Mouse (Mus musculus): ENCODE measurements around the gene Cipc.

Cipc gene

DNA sequence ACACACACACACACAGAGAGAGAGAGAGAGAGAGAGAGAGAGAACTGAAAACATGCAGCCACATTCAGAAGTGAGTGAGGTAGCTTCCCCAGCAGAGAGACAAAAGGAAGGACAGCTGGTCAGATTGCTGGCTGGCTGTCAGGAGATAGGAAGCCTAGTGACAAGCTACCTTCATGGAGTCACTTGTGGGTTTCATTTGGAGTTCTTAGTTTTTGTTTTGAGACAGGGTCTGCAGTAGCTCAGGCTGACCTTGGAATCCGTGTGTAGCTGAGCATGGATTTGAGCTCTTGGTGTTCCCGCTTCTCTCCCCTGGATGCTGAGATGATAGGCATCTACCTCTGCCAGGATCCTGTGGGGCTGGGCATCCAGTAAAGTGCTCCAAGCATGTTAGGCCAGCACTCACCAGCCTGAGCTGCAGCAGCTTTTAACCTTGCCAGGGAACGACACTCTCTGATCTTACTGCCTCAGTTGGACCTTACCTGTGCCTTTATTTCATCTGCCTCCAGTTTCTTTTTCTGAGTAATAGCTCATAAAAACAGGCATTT lies 14.0 kb downstream of the Cipc start:
- DNase-seq (ENCODE audit: low spot score) = no peak

DNA sequence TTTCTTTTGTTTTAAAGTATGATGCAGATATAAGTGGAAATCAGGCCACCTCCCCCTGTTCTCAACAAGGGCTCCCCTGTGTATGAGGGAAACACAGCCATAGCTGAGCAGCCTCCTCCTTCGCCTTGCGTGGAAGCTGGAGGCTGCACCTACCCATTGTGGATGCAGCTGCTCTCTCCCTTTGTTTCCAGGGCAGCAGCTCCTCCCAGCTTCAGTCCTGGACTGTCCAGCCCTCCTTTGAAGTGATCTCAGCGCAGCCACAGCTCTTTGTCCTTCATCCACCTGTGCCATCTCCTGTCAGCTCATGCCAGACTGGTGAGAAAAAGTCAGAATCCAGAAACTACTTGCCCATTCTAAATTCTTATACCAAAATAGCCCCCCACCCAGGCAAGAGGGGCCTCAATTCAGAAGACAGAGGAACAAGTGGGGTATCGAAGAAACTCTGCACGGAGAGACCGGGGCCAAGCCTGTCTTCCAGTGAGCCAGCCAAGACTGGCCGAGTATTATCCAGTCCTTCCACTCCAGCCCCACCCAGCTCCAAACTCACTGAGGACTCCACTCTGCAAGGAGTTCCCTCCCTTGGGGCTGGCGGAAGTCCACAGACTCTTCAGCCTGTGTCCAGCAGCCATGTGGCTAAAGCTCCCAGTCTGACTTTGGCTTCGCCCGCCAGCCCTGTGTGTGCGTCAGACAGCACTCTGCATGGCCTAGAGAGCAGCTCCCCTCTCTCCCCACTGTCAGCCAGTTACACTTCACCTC lies 14.9 kb downstream of the Cipc start:
- no peak for DNase-seq (ENCODE audit: low spot score)

DNA sequence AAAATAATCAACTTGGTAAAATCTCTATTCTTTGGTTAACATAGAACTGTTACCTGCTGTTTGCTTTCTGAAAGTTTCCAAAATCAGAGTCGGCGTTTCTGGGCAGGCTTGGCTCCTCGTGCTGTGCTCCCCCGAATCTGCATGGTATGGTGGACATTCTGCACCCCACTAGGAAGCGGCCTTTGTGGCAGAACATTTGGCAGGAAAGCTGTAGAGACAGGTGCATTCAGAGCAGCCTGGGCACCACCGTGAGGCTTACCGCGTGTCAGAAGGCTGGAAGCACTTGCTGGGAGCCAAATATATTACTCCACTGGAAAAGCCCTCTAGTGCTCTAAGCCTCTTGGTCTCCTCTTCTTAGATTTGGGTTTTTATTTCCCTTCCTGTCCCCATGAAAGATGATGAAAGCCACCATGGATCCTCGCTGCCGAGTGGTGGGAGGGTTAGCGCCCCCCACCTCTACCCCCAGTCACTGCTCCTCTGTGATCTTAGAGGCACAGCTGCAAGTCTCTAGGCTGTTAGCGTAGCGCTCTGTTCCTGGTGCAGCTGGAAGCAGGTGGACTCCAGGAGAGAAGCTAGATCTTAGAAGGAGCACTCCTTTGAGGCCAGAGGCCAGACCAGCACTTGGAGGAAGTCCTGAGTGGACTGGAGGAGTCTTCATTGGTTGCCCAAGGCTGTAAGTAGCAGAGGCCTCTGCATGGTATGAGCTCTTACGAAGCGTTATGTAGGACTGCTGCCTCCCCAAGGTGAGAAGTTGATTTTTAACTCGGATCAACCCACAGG lies 17.6 kb downstream of the Cipc start:
- no peak for DNase-seq (ENCODE audit: low spot score)

DNA sequence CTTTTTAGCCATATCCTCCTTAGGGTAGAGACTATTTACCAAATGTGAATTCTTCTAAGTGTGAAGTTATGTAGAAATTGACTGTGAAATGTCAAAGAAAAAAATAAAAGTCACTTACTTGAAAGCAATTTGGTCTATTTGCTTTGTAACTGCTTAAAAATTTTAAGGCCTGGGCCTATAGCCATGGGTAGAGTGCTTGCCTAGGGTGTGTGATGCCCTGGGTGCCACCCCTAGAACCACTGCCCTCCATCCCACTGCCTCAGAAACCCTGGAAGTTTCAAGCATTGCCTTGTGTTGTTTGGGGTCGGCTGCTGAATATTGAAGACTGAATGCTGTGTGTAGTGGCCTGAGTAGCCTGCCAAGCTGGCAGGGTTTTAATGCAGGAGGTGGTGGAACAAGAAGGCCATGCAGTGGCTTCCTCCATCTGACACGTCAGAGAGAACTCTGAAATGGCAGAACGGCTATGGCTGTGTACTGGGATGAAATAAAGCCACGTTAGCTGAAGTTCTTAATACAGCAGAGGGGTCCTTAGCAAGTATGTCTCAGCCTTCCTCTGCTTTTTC lies 18.5 kb downstream of the Cipc start:
- no peak for DNase-seq (ENCODE audit: low spot score)

DNA sequence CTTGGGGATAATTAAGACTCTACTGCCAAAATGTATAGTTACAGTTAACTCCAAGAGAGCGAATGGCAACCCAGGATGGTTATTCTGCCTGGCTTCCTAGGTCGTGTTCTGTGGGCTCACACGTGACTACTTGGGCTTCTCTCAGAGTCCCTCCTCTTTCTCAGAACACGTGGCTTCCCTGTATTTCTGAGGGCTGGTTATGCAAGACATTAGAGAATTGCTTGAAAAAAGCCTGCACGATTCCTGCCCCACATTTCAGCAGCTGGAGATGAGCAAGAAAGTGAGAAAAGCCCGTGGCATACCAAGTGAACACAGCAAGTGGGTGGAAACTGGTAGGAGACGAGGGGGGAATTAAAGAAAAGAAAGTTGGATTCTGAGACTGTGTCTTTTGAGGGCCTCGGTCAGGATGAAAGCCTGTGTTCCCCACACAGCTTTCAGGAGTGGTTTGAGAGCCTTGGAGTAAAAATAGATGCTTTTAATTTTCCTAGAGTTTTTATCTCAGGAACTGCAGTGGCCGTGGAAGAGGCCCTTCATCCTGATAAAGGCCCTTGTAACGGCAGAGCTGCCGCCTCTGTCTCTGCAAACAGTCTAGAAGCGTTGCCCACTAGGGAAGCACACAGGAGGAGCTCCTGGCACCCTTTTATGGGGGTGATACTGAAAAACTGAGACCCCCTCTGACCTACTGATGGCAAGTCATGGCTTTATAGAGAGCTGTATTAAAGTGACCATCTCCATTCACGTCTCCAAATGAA lies 21.8 kb downstream of the Cipc start:
- no peak for DNase-seq (ENCODE audit: low spot score)

DNA sequence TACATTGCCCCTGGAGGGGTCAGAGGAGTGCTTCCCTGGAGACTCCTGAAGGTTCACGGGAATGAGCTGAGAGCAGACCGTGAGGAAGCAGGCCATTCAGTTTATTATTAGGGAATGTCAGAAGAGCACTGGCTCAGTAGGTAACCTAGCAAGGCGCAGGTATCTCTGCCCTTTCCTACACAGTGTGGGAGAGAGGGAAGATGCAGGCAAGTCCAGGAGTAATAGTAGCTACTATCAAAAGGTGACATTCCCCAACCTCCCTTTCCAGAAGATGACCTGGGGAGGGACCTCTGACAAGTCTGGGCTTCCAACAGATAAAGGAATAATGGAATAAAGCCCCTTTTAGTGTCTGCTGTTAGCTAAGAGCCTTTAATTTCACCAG lies 22.4 kb downstream of the Cipc start:
- DNase-seq (ENCODE audit: low spot score) = no peak

DNA sequence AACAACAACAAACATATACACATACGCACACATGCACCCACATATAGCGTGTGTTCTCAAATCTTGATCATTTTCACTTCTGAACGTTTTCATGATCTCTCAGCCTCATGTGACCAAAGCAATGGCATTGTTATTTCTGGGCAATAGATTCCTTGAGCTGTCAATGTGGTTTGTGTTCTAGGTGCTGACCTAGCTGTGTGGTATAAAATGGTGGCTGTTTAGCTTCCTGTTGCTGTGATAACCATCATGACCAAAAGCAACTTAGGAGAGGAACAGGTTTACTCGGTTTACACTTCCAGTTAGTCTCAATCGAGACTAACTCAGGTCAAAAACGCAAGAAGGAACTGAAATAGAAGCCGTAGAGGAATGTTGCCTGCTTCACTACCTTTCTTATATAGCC lies 24.2 kb downstream of the Cipc start:
- DNase-seq (ENCODE audit: low spot score) = no peak

DNA sequence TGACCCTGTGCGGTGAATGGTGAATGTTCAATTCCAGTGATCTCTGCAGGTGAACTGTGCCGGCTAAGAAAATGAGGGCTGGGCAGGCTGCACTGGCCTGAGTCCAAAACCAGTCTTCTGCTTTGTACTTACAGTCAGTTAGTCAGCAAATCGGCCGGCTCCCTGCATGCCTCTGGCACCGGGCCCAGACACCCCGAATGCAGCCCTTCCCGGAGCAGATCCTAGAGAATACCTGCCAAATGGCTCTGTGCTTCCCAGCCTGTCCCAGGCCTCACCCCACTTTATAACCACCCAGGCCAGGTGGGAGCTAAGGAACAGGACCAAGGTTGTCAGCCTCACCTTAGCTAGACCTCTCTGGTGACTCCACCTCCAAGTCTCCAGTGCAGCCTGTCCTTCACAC lies 26.4 kb downstream of the Cipc start:
- no peak for DNase-seq (ENCODE audit: low spot score)

DNA sequence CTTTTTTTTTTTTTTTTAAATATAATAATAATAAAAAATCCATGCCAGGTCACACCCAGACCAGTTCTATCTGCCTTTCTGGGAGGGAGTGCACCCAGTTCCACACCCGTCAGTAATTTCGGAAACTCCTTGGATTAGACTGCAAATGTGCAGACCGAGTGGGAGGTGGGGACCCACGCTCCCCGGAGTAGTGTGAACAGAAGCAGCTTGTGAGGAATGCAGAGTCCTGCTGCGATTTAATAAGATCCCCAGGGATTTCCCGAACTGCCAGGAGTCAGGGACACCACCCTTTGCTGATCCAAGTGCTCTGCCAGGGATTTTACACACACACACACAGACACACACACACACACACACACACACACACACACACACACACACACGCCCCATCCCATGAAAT lies 26.9 kb downstream of the Cipc start:
- no peak for DNase-seq (ENCODE audit: low spot score)

DNA sequence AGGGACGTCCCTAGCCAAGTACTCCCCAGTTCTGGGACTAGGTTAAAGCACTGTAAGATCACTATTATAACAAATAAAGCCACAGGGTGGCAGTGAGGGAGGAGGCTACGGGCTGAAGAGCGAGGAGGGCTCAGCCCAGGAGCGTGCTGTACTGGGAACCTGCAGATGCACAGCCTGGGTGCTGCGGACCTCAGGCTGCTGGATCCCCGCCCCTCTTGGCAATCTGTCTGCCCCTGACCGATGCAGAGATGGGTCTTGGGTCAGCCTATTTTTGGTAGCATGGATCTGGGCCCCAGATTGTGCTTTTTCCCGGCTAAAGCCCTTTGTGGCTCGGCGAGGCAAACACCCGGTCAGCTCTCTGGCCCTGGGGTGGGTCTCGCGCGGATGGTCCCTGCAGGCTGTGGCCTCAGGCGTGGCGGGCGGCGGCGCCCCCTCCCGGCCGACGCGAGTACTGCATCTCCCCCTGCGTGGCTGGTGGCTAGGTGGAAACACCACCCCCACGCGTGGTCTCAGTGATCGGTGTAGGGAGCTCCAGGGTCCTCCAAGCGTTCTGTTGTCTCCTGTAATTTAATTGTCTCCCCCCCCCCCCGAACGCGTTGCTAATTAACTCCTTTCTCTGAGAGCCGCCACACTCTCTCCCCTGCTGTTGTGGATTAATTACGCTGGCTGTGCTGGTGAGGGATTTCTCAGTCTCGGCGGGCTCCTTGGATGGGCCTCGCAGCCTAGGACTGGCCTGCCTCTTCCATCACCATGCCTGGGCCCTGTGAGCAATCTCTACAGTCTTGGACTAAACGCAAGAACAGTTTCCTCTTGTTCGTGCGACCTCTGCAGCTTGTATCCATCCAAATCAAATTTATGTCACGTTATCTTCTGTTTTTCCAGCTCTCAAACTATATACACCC lies 27.8 kb downstream of the Cipc start:
- DNase-seq (ENCODE audit: low spot score) = peak; percentile 64

DNA sequence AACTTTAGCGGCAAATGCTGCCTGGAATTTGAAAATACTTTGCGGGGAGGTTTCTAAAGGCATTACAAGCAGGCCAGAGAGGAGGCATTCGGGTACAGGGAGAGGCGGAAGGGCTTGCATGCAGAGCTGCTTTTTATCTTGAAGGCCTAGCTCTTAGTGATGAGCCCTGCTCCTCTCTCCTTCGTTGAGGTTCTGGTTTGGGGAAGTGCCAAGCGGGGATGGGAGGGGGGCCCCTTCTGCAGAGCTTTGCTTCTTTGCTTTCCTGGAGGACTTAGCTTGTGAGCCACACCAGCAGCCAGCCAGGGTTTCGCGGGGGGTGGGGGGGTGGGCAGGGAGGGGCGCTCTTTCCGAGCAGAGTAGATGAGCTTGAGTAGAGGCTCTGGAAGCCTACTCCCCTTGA lies 28.9 kb downstream of the Cipc start:
- DNase-seq (ENCODE audit: low spot score) = no peak

DNA sequence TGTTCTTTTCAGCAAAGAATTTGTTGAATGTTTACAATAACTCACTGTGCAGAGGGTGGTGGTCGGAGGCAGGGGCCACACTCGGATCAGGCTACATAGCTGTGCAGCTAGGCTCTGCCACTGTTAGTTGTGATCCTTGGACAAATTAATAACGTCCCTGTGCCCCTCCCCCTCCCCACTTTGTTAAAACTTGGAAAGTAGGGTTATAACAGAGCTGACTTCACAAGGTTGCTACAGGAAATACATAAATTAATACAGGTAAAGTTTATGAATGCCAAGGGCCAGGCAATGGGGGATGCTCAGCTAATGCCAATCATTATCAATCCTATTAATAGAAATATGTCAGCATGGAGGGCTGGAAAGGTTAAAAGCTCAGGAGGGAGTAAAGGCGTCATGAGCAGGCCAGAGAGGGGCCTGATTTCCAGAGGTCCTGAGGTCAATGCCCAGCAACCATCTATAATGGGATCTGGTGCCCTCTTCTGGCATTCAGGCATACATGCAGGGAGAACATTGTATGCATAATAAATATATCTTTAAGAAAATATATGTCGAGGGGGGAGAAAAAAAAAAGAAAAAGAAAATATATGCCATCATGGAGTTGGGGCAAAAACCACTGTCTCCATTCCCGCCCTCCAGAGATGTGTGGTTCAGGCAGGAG lies 29.8 kb downstream of the Cipc start:
- DNase-seq (ENCODE audit: low spot score) = no peak

DNA sequence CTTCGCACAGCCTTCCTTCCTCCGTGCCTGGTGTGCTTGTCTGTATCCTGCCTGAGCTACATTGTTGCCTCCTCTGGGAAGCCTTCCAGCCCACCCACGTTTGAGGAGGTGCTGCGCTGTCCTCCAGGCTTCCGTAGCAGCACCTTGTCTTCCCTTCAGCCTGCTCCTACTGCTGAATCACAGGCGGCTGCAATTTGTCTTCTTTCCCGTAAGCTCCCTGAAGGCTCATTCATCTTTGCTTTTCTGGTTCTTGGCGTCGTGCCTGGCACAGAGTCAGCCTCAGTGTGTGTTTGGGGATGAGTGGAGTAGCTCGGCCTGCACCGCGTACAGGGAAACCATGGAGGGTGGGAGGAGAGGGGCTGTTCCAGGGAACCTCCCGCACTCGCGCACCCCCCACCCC lies 31.0 kb downstream of the Cipc start:
- DNase-seq (ENCODE audit: low spot score) = no peak

DNA sequence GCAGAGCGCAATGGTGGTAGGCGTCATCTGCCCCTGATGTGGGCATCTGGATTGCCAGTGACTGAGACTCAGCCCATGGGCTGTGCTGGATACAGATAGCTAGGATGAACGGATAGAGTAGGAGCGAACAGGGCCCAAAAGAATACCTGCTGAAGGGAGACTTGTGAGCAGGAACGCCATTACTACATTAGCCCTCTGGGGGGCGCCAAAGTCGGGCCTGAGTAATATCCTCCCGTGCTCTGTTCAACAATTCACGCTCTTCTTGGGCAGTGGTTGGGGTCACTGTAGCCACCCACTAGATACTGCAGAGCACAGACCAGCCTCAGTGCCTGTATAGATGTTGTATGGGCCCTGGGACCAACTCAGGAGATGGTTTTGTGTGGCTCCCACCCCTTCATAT lies 34.3 kb downstream of the Cipc start:
- DNase-seq (ENCODE audit: low spot score) = no peak

DNA sequence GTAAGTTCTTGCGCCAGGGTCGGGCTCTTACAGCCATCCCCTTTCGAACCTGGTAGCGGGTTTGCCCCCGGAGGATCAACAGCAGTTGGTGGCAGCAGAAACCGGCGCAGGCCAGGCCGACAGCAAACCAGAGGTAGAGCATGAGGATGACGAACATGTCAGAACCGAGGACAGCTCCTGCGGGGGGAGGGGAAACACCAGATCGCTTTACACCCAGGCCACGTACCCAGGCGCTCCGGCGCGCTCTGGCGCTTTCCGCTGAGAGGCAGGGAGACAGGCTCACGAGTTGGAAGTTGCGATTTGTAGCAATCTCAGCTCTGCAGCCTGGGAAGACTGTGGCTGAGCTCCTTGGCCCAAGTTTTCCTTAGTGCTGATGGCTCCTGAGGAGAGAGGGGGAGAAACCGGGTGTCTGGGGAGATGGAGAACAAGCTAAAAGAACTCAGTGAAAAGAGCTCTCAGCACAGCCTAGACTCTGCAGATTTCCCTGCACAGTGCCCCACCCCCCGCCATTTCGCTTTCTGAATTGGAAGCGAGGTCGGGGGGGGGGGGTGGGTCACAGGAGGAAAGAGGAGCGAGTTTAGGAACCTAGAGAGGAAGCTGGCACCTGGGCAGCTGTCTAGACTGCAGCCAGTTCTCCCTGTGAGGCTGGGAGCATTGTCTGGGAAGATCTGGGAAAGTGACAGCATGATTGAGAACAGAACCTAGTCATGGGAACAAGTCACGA lies 36.8 kb downstream of the Cipc start:
- no peak for DNase-seq (ENCODE audit: low spot score)

DNA sequence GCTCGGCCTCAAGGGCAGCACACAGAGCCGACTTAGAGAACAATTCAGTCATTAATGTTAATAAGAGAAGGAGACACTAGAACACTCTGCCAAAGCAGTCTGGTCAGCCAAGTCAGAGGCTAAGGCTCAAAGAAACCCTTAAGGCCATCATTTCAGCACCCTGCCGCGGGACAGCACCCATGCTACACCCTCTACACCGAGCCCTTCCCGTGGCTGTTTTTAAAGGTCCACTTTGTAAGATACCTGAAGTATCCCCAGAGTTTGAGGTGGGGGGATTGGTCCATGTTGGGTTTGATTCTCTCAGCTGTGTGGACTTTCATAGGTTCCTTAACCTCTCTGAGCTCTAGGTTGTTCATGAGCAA lies 37.3 kb downstream of the Cipc start:
- no peak for DNase-seq (ENCODE audit: low spot score)

DNA sequence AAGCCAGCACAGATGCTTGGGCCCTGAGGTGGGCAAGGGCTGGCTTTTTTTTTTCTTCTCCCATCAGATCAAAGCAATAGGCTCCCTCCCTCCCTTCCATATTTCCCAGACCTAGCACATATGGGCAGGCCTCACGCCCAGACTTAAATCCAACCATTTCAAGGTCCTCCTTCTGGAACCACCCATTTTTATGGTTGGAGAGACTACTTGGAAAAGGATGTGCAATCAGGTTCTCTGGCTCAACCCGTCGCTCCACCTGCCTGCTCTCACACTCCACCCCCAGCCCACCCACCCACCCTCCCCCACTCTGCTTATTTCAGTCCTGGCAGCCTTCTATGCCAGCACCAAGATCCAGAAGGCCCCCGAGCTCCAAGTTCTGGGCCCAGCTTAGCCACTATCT lies 39.7 kb downstream of the Cipc start:
- no peak for DNase-seq (ENCODE audit: low spot score)

DNA sequence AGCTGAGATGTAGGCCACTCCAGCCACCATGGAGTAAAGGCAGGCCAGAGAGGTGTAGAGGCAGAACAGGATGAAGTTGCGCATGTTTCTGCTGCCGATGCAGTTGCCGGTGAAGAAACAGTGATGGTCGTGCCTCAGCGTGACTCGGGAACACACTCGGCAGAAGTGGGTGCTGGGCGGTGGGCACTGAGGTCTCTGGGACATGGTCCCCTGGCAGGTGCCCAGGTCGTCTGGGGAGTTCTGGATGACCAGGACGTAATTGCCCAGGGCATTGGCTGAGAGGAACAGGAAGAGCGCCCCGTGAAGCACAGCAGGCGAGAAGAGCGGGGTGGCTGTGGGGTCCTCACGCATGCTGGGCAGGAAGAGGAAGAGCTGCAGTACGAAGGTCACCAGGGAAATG lies 41.4 kb downstream of the Cipc start:
- no peak for DNase-seq (ENCODE audit: low spot score)

DNA sequence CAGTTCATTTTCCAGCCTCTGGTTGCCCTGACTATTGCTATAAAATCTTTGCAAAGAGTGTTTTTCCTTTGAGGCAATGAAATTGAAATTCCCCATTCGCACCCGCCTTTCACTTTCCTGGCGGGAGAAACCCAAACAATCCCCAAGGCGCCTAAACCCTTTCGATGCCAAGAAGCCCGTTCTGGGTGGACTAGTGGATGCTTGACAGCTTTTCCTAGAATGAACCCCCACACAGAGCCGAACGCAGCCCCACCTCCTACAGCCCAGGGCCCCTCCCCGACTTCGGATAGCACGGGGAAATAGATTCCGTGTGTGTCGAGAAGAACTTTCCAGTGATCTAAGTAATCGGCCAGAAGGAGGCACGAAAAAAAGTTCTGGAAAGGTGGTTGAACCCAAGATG lies 42.5 kb downstream of the Cipc start:
- DNase-seq (ENCODE audit: low spot score) = no peak

Data from urinary bladder, postnatal 10 days (tissue).